Mouse (Mus musculus) midbrain, postnatal 0 days (tissue): ENCODE results near the gene Gzmd. TPM values are rescaled to one million over a fixed set of nuclear protein-coding genes. Genes with fewer than 3 reads are reported as not detected.
"Not testable (repeated sequence)": the region's sequence is repeated elsewhere in the genome, so short reads cannot be mapped to it uniquely, and the experiment has no call there.

Experiments
- ATAC-seq: fragments of 200-750 bp; cut with Nextera tagmentation; 2 replicates; pipeline ENCODE4 v1.8.0; 2017; ENCODE audit warnings: moderate number of reproducible peaks, mild to moderate bottlenecking, moderate TSS enrichment, moderate library complexity; ENCODE audit not compliant: low FRiP score
- DNase-seq: peaks from one replicate; pipeline ENCODE4 v3.0.0-alpha.2; 2015; ENCODE audit warnings: low spot score
- H3K27ac ChIP-seq: fragments of 300-500 bp; sonication (generic); 2 replicates; pipeline ENCODE4 v1.5.1; 2014; ENCODE audit warnings: low read depth, mild to moderate bottlenecking, low read length, mixed read lengths
- H3K27me3 ChIP-seq: fragments of 300-500 bp; sonication (generic); 2 replicates; pipeline ENCODE4 v1.6.1; 2014; ENCODE audit warnings: low read length, control low read depth, mixed read lengths; ENCODE audit not compliant: insufficient read depth
- H3K36me3 ChIP-seq: fragments of 300-500 bp; sonication (generic); 2 replicates; pipeline ENCODE4 v1.6.1; 2014; ENCODE audit warnings: low read length, control low read depth, mixed read lengths; ENCODE audit not compliant: insufficient read depth
- H3K4me1 ChIP-seq: fragments of 300-500 bp; sonication (generic); 2 replicates; pipeline ENCODE4 v1.6.1; 2014; ENCODE audit warnings: mild to moderate bottlenecking, control low read depth, antibody characterized with exemption, low read length, mixed read lengths; ENCODE audit not compliant: insufficient read depth
- H3K4me2 ChIP-seq: fragments of 300-500 bp; sonication (generic); 2 replicates; pipeline ENCODE4 v1.6.1; 2014; ENCODE audit warnings: low read depth, mild to moderate bottlenecking, low read length, mixed read lengths; ENCODE audit not compliant: poor library complexity, severe bottlenecking
- H3K4me3 ChIP-seq: fragments of 300-500 bp; sonication (generic); 2 replicates; pipeline ENCODE4 v1.5.1; 2014; ENCODE audit warnings: low read depth, mild to moderate bottlenecking, low read length, moderate library complexity
- H3K9ac ChIP-seq: fragments of 300-500 bp; sonication (generic); replicated peaks from 2 replicates; pipeline ENCODE4 v1.6.1; 2014; ENCODE audit warnings: mild to moderate bottlenecking, low read length, moderate library complexity, mixed read lengths; ENCODE audit not compliant: poor library complexity, severe bottlenecking
- H3K9me3 ChIP-seq: fragments of 300-500 bp; sonication (generic); 2 replicates; pipeline ENCODE4 v1.6.1; 2016; ENCODE audit warnings: low read length, control low read depth
- CTCF ChIP-seq: IDR thresholded peaks from 2 replicates; pipeline ENCODE4 v1.5.1; 2016; ENCODE audit warnings: antibody characterized with exemption, mild to moderate bottlenecking
- WGBS: fragments of 180-500 bp; shearing (Covaris S2); extraction: QIAGEN DNeasy Blood & Tissue Kit; methylation state at CpG from one replicate; pipeline ENCODE4 v1.1.7; 2014; 5-methylcytosine and 5-hydroxymethylcytosine counted together
- polyA plus RNA-seq: library from polyadenylated mRNA; unstranded; fragments of >200 nt; fragmentation: Nextera tagmentation; extraction: Ambion mirVana; gene quantifications from 2 replicates; pipeline ENCODE4 v1.2.1, GENCODE M21; 2015
- total RNA-seq: library from RNA; depleted of rRNA; stranded (reverse); fragments of >200 nt; gene quantifications from 2 replicates; pipeline ENCODE4 v1.2.3, GENCODE M21; 2014; rRNA removed

Gene Gzmd
- not detected in 2 replicates for total RNA-seq
- not detected in 2 replicates for polyA plus RNA-seq

DNA sequence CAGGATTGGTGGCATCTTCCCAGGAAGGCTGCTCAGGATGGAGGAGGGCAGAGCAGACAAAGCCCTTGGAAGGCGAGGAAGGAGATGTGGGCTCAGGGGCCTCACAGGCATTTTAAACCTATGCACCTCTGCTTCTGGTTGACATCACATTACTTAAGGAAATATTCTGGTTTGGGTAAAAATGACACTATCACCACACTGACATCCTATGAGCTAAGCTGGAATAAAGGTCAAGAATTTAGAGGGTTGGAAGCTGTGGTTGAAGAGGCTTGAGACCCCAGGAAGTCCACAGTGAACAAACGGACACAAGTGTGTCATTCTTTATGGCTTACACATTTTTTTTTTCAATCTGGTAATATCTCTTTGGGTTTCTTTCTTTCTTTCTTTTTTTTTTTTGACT is at the start of gene Gzmd:
TSS of gene Gzmd (minus strand) at position 101 of the 400 bp plus-strand sequence.
- H3K36me3 ChIP-seq, H3K9ac ChIP-seq, H3K27ac ChIP-seq, ATAC-seq, H3K4me2 ChIP-seq, H3K9me3 ChIP-seq, H3K27me3 ChIP-seq, H3K4me1 ChIP-seq, DNase-seq, H3K4me3 ChIP-seq: not testable (repeated sequence)
- WGBS = 78% methylated on average over 2 of the region's 2 CpGs

DNA sequence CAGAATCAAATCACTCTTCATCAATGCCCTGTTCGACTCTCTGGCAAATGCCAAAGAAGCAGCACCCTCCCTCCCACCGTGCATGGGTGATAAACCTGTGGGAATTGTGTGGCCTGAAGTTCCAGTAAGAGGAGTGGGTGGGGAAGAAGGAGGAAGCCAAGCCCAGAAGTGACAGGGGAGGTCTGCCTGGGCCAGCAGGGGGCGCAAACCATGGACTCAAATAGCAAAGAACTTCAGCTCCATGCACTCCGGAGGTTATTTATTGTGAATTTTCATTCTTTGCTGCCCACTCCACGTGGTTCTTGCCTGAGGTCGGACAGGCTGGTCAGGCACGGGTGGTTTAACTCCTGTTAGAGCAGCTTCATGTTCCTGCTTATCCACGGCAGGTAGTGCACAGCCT is 45.2 kb upstream of the Gzmd start:
- WGBS = 29% methylated on average over 8 of the region's 8 CpGs
- not testable (repeated sequence) for H3K4me3 ChIP-seq, DNase-seq, H3K36me3 ChIP-seq, ATAC-seq, H3K4me1 ChIP-seq, H3K9me3 ChIP-seq, H3K9ac ChIP-seq, H3K27ac ChIP-seq, H3K4me2 ChIP-seq, H3K27me3 ChIP-seq
- TF ChIP-seq CTCF = peak; percentile 56

DNA sequence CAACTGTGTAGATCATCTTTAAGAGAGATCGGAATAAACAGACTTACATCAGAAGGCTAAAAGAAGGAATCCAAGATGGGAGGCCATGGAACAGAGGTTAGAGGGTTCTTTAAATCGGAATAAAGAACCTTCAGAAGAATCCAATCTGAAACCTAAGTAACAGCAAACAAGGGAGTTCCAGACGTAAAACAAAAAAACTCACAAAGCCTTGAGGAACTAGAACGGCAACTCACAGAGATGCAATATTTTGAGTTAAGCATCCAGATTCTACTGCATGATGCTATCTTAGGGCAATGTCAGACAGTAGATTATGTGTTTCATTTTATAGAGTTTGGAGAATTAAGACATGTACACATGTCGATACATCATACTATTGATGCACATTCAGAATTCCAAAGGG is 42.1 kb upstream of the Gzmd start, which contains the start of gene Gzmn:
TSS of gene Gzmn (minus strand) at position 101 of the 400 bp plus-strand sequence.
- no peak for TF ChIP-seq CTCF
- Histone ChIP-seq H3K4me1 (no peaks in the 10 kb centered on the region), H3K27ac (no peak within 1 kb of the TSS), H3K9ac (no peak within 1 kb of the TSS), H3K27me3 (no peaks in the 10 kb centered on the region), H3K36me3 (no peaks in the 10 kb centered on the region), H3K4me3 (no peak within 1 kb of the TSS), H3K9me3 (no peaks in the 10 kb centered on the region), H3K4me2 (no peak within 1 kb of the TSS)
- WGBS = 89% methylated on average over 5 of the region's 5 CpGs
- no peak for DNase-seq
- ATAC-seq = no peak

DNA sequence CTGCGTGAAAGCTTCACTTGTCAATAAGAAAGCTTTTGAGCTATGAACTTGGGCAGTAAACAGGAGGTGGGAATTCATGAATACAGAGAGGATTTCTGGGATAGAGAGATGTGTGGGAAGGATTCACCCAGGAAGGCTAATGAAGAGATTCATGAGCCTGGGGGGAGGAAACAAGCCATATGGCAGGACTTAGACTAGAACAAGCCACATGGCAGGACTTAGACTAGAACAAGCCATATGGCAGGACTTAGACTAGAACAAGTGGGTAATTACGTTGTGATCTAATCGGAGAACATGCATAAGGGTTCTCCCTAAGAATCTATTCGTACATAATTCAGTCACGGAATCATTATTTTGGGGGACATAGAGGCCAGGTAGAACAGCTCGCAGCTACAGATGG is 41.0 kb upstream of the Gzmd start:
- Histone ChIP-seq H3K9ac (no peak overlapping the region), H3K4me1 (no peaks in the 10 kb centered on the region), H3K27me3 (no peaks in the 10 kb centered on the region), H3K4me3 (no peak overlapping the region), H3K4me2 (no peak overlapping the region), H3K27ac (no peak overlapping the region), H3K9me3 (no peaks in the 10 kb centered on the region), H3K36me3 (no peaks in the 10 kb centered on the region)
- no peak for DNase-seq
- WGBS = 94% methylated on average over 6 of the region's 6 CpGs
- ATAC-seq = no peak
- TF ChIP-seq CTCF = no peak

DNA sequence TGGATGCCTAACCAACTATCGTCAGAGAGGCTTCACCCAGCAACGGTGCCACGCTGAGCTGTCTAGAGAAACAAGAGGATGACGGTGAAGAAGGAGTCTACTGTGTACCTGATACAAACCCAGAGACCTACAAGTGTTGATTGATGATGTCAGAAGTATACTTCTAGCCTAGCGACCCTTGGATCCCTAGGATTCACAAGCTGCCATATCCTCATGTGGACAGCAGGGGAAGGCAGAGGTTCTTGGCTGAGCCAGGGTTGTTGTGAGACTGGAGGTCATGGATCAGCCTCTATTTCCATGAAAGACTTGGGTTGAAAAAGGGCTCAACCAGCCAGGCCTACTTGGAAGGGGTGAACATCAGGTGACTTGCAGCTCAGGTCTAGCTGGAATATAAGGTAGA is 40.3 kb upstream of the Gzmd start:
- H3K27me3 ChIP-seq = no peaks in the 10 kb centered on the region
- H3K9me3 ChIP-seq = no peaks in the 10 kb centered on the region
- H3K4me3 ChIP-seq = no peak overlapping the region
- TF ChIP-seq CTCF = no peak
- H3K4me1 ChIP-seq = no peaks in the 10 kb centered on the region
- no peak overlapping the region for H3K27ac ChIP-seq
- DNase-seq (no peak), ATAC-seq (no peak)
- H3K4me2 ChIP-seq = no peak overlapping the region
- 93% methylated on average over 5 of the region's 5 CpGs for WGBS
- no peak overlapping the region for H3K9ac ChIP-seq
- no peaks in the 10 kb centered on the region for H3K36me3 ChIP-seq

DNA sequence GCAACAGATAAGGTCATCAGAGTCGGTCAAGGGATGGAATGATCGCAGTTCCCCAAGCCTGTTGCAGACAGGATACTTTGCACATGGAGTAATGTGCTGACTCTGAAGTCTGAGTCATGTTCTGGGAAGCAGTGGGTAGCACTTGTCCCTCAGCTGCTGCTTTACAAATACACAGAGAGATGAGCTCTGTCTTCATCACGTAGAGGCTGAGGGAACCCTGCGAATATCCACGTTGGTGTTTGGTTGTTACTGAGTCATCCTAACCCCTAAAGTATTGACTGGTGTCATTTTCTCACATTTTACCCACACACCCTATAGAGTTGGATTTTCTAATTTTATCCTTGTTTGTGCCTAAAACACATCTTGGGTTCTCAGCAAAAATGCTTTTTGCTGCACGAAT is 35.6 kb upstream of the Gzmd start:
- no peak for DNase-seq
- H3K27ac ChIP-seq = no peak overlapping the region
- ATAC-seq = no peak
- TF ChIP-seq CTCF = no peak
- H3K9ac ChIP-seq = no peak overlapping the region
- H3K4me3 ChIP-seq = no peak overlapping the region
- no peaks in the 10 kb centered on the region for H3K9me3 ChIP-seq
- H3K27me3 ChIP-seq = no peaks in the 10 kb centered on the region
- H3K4me2 ChIP-seq = no peak overlapping the region
- H3K36me3 ChIP-seq = no peaks in the 10 kb centered on the region
- no peaks in the 10 kb centered on the region for H3K4me1 ChIP-seq
- 87% methylated on average over 6 of the region's 6 CpGs for WGBS
